Mouse (Mus musculus): ENCODE measurements around the gene Hoxd10. TPM values are rescaled to one million over a fixed set of nuclear protein-coding genes. Genes with fewer than 3 reads are reported as not detected.

Gene Hoxd10
- total RNA-seq, 2 experiments from 2014 or later, result not detected

GRCm38 (mm10) chr2:74678891-74679595, 12.7 kb upstream of the Hoxd10 start, which contains the start of gene Hoxd11:
TSS of gene Hoxd11 (plus strand) at chr2:74679557.
- no peak for ATAC-seq (replicated peaks; ENCODE audit: low FRiP score, low TSS enrichment, poor library complexity, severe bottlenecking)

GRCm38 (mm10) chr2:74679596-74679971, 12.1 kb upstream of the Hoxd10 start:
- ATAC-seq (replicated peaks; ENCODE audit: low FRiP score, low TSS enrichment, poor library complexity, severe bottlenecking), result no peak

GRCm38 (mm10) chr2:74679980-74680379, 11.7 kb upstream of the Hoxd10 start:
- ATAC-seq (replicated peaks; ENCODE audit: low FRiP score, low TSS enrichment, poor library complexity, severe bottlenecking), result no peak

- ATAC-seq (replicated peaks; ENCODE audit: low FRiP score, low TSS enrichment, poor library complexity, severe bottlenecking), result no peak
Measured at GRCm38 (mm10) chr2:74680561-74681398, 10.9 kb upstream of the Hoxd10 start.

GRCm38 (mm10) chr2:74681594-74682531, 9.9 kb upstream of the Hoxd10 start:
- ATAC-seq (replicated peaks; ENCODE audit: low FRiP score, low TSS enrichment, poor library complexity, severe bottlenecking), result no peak

GRCm38 (mm10) chr2:74682796-74683195, 8.9 kb upstream of the Hoxd10 start:
- ATAC-seq (replicated peaks; ENCODE audit: low FRiP score, low TSS enrichment, poor library complexity, severe bottlenecking), result no peak

- ATAC-seq (replicated peaks; ENCODE audit: low FRiP score, low TSS enrichment, poor library complexity, severe bottlenecking), result no peak
Measured at GRCm38 (mm10) chr2:74683471-74683951, 8.2 kb upstream of the Hoxd10 start.

- ATAC-seq (replicated peaks; ENCODE audit: low FRiP score, low TSS enrichment, poor library complexity, severe bottlenecking), result no peak
Measured at GRCm38 (mm10) chr2:74684106-74684505, 7.6 kb upstream of the Hoxd10 start.

- no peak for ATAC-seq (replicated peaks; ENCODE audit: low FRiP score, low TSS enrichment, poor library complexity, severe bottlenecking)
Measured at GRCm38 (mm10) chr2:74685059-74685603, 6.6 kb upstream of the Hoxd10 start.

GRCm38 (mm10) chr2:74686301-74686987, 5.3 kb upstream of the Hoxd10 start:
- ATAC-seq (replicated peaks; ENCODE audit: low FRiP score, low TSS enrichment, poor library complexity, severe bottlenecking), result no peak

GRCm38 (mm10) chr2:74686988-74687697, 4.6 kb upstream of the Hoxd10 start:
- ATAC-seq (replicated peaks; ENCODE audit: low FRiP score, low TSS enrichment, poor library complexity, severe bottlenecking), result no peak

- ATAC-seq (replicated peaks; ENCODE audit: low FRiP score, low TSS enrichment, poor library complexity, severe bottlenecking), result no peak
Measured at GRCm38 (mm10) chr2:74687698-74688555, 3.8 kb upstream of the Hoxd10 start.

- ATAC-seq (replicated peaks; ENCODE audit: low FRiP score, low TSS enrichment, poor library complexity, severe bottlenecking), result no peak
Measured at GRCm38 (mm10) chr2:74688795-74689573, 2.7 kb upstream of the Hoxd10 start.

- ATAC-seq (replicated peaks; ENCODE audit: low FRiP score, low TSS enrichment, poor library complexity, severe bottlenecking), result no peak
Measured at GRCm38 (mm10) chr2:74689574-74690337, 2.0 kb upstream of the Hoxd10 start.

- no peak for ATAC-seq (replicated peaks; ENCODE audit: low FRiP score, low TSS enrichment, poor library complexity, severe bottlenecking)
Measured at GRCm38 (mm10) chr2:74690338-74690716, 1.4 kb upstream of the Hoxd10 start.

Data from megakaryocyte-erythroid progenitor cell, adult 5-6 weeks (primary cell).